Mouse (Mus musculus) left cerebral cortex, adult 8-10 months (tissue): ENCODE data around the gene Uaca. TPM values are rescaled to one million over a fixed set of nuclear protein-coding genes. Genes with fewer than 3 reads are reported as not detected.
A peak's percentile ranks its signal among the peaks of the same experiment; 100 is the strongest.

Experiments
- DNase-seq, 2 experiments: peaks; one replicate each; pipeline ENCODE4 v3.0.0; 2022; ENCODE audit warnings: low spot score in 2 of 2
- total RNA-seq, 4 experiments: library from RNA; stranded (reverse); gene quantifications; 2 replicates each; pipeline ENCODE4 v1.2.4; 2022

Gene Uaca
- total RNA-seq, 4 experiments from 2014 or later: 6.8 to 10.6 (median 7.5) TPM

- DNase-seq: no peak
Measured at GRCm38 (mm10) chr9:60878630-60879029, 84.3 kb downstream of the Uaca start.

GRCm38 (mm10) chr9:60885148-60885547 lies 90.8 kb downstream of the Uaca start:
- no peak for DNase-seq

DNA sequence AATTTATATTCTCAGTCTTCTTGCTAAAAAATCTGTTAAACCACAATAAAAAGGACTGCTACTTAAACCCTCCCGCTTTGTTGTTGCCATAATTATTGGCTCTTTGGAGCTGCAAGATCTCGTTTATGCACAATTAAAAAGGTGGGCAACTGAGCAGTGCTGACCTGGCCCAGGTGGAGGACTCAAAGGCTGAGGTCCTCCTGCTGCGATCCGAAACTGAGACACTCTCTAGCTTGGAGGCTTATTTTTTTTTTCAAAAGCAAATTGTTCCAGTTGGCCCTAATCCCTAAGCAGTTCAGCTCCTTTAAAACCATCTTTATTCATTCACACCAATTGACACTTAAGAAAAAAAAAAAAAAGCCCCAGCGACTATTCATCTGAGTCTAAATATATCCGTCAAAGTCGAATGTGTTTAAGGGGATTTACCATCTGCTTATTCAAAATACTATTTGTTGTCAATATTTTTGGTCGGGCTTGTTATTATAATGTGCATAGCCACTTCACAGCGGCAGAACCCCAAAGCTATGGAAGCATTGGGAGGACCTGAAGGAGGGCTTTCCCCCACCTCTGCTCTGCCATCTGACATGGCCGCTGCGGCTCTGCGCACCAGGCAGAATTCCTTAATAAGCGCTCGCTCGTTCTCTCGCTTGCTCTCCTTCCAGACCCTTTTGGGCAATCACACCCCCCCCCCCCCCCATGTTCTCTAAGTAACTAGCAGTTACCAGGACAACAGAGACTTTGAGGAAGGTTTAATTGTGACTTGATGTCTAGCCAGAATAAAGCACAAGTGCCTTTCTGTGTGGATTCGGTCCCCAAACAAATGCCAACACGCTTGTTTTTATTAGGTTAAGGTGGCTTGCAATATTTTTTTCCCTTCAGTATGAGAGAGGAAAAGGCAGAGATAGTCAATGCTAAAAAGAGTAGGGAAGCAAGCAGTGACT lies 92.4 kb downstream of the Uaca start:
- no peak for DNase-seq

GRCm38 (mm10) chr9:60887389-60887811 lies 93.1 kb downstream of the Uaca start:
- no peak for DNase-seq

DNA sequence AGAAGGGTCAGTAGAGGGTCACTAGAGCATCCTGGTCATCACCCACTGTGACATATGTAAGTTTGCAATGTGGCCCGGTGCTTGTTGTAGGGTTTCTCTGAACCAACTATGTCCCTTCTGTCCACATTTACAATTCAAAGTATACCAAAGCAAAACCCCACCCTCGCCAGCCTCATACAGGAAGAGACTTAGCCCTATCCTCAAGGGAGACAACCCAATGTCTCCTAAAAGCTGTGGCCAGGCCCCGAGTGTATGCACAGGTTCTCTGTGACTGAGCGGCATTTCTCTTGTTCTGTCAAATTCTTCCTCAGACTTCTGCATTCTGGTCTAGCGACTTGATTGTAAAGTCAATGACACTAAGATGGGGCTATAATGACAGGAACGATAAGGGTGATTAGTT lies 99.2 kb downstream of the Uaca start:
- DNase-seq: no peak

DNA sequence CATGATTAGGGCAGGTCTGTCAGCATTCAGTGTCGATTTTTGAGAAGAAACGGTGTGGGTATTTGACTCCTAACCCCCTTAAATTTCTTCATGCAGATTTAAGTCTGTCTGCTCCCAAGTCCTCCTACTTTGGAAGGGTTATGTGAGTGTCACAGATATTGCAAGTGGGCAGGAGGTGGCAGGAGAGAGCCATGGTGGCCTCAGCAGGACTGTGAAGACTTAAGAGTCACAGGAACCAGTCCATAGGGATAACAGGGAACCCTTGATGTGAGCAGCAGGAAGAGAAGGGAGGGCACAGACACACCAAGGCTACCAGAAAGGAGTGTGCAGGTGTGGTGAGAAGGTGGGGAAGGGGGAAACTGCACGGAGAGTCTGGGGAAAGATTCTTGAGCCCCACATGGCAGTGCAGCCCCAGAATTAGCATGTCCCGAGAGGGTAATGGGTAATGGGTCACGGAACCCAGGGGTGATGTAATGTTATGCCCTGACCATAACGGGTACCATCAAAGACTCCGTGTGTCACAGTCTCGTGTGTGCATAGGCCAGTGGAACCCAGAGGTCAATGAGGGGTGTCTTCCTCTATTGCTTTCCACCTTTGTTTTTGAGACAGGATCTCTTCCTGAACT lies 101.3 kb downstream of the Uaca start:
- DNase-seq: peak; percentile 26 to 28

GRCm38 (mm10) chr9:60898291-60899020 lies 104.1 kb downstream of the Uaca start:
- no peak for DNase-seq

DNA sequence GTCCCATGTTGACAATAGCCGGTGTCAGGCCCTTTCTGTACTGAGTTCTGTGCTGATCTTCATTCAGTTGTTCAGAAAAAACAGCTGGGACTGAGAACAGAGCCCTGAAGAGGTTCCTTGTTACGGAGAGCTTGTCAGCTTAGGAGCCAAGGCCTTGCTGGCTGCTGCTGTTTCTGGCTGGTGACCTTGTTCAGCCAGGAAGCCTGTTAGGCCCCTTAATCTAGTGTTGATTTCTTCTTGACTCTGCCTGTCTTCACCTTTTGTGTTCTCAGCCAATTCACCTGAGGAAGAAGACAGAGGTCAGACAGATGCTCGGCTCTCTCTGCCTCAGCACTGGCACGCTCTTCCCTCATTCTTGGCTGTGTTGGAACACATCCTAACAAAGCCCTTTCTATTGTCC lies 104.9 kb downstream of the Uaca start:
- DNase-seq: no peak

DNA sequence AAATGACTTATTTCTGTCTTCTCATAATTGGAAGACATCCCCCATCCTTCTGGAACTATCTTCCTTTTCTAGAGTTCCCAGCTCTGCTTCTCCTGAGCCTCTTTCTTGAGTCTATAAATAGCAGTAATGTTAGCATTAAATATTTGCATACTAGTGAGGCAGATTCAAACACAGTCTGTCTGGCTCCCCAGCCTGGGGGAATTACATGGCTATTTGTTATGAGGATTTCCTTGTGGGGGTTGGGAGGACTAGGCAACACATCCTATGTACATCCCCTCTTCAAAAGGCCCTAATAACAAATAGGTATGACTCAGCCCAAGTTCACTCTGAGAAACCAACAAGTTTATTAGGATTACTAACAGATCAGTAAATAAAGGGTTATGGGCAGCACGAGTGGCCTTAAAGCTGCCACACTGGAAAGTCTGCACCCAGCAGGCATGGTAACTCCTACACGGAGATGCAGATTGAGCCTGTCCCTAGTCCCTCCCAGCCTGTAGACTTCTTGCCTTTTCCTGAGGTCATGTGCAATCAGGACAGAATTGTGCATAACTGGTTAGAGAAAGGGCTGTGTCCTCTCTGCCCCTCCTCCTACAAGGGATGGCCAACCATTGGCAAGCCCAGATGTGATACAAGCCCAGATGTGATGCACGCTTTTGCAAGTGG lies 105.6 kb downstream of the Uaca start:
- no peak for DNase-seq

GRCm38 (mm10) chr9:60912266-60912665 lies 117.9 kb downstream of the Uaca start:
- no peak for DNase-seq

DNA sequence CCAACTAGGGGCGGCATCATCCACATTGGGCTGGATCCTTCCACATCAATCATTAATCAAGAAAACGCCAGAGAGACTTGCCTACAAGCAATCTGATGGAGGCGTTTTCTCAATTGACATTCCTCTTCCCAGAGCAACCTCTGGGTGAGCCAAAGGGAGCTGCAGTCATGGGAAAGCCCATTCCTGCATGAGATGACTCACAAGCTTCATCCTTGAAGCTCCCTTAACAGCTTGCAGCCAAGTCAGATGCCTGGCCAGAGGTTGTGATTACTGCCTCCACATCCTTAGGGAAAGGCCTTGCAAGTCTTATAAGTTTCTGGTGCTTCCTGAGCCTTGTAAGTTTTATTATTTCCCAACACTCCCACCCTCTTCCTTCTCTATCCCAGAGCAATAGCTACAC lies 119.3 kb downstream of the Uaca start:
- DNase-seq: no peak

DNA sequence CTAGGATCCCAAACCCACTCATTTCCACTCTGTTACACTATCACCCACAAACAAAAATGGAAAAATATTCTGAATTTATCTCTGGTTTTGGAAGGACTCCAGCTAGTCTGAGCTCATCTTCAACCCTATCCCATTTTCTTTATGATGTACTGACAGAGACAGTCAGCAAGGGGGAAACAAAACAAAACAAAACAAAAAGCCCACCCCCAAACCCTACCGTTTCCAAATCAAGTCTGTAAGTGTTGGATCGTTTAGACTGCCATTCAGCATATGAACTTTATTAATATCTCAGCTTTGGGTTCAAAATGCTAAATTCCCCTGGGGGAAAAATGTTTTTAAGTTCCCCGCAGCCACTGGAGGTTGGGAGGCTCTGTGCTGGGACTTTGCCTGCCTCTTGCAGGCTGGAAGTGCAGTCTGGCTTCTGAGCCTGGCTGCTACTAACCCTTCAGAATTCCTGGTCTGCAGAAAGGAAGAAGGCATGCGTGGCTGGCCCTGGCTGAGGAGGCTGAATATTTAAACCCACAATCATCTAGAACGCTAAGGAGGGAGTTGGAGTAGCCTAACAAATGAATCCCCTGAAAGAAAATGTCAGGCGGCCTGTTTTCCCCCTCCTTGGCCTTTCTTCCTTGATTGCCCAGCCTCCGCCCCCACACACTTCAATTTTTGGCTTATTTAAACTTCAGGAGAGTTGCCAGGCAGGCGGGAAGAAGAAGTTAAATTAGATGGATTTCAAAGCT lies 125.8 kb downstream of the Uaca start:
- DNase-seq: no peak

DNA sequence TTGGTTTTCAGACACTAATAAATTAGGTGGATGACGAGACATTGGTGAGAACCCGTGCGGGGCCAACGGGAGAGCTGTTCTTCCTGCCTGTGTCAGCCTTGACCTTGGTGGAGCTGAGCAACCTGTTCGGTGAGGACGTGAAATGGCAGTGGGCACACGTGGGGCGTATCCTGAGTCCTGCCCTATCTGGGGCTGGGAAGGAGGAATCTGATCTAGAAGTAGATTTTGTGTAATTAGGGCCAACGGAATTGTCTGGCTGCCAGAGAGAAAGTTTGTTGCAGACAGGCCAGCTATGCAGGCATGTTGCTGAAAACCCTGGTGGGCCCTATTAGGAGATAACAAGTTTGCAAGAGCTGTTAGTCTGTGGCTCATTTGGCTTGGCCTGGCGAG lies 126.3 kb downstream of the Uaca start:
- DNase-seq: no peak

GRCm38 (mm10) chr9:60921287-60921686 lies 126.9 kb downstream of the Uaca start:
- DNase-seq: no peak

GRCm38 (mm10) chr9:60921831-60922230 lies 127.5 kb downstream of the Uaca start:
- no peak for DNase-seq

GRCm38 (mm10) chr9:60926301-60926700 lies 132.0 kb downstream of the Uaca start:
- DNase-seq: no peak

- DNase-seq: no peak
Measured at GRCm38 (mm10) chr9:60929290-60929983, 135.1 kb downstream of the Uaca start.
